In the genomic region with DNA sequence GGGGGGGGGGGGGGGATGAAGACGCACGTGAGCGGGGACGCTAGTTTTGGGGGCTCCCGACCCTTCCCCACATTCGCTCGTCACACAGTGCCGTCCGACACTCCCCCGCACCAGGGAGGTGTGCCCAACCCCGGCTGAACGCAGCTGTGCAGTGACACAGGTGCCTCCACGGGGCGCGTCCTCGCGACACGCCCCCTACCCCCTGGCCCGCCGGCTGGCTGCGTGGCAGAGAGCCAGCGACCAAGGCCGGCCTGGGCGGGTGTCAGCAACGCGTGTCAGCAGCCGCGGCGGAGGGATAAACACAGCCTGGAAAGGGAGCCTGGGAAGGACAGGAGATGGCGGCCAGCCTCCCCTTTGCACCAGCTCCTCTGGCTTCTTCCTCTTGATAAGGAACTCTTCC, we compare ENCODE assay signal across 10 mouse cellular contexts. TPM values are rescaled to one million over a fixed set of nuclear protein-coding genes. Genes with fewer than 3 reads are reported as not detected.
A peak's percentile ranks its signal among the peaks of the same experiment; 100 is the strongest.
DNase-seq lines count a peak whose midpoint lies in the region; ATAC-seq and TF ChIP-seq lines count a peak whose summit lies in the region.
"Had no signal": no experiment of that assay in that cellular context is flagged by ENCODE, and none has a peak within 500 bp of the region (broad histone marks: within the 10 kb centered on the region; RNA-seq: fewer than 3 reads in every experiment).

No protein-coding gene starts in this region.

- no peak for TF ChIP-seq POLR2A in limb, embryonic 14.5 days (IDR thresholded peaks at IDR 0.05; ENCODE audit: borderline replicate concordance, extremely low read depth, insufficient read depth, insufficient read length)

- peak overlapping the region; percentile 99 for H3K27ac ChIP-seq in heart, embryonic 13.5 days (replicated peaks)
- no peak overlapping the region for H3K27ac ChIP-seq in limb, embryonic 14.5 days (replicated peaks; ENCODE audit: low read depth, low read length)
- no peak overlapping the region for H3K27ac ChIP-seq in neural tube, embryonic 12.5 days
- H3K27ac ChIP-seq: macrophage had no signal

- peak; percentile 35 for DNase-seq in gastrocnemius, postnatal 10 days
- no peak for DNase-seq in gastrocnemius, adult 18-20 months (ENCODE audit: low spot score)
- DNase-seq in adrenal gland, postnatal 25 days = peak; percentile 73
- peak; percentile 17 for DNase-seq in limb, embryonic 14.5 days (ENCODE audit: low spot score)
- DNase-seq in c-Kit-positive CD71-positive TER-119-positive erythroid progenitor cells, embryonic 14.5 days (ENCODE audit: low spot score) = no peak

- under 1% methylated on average over 30 of the region's 30 CpGs for WGBS in heart, embryonic 13.5 days
- WGBS in limb, embryonic 14.5 days = under 1% methylated on average over 20 of the region's 30 CpGs
- 1% methylated on average over 30 of the region's 30 CpGs for WGBS in neural tube, embryonic 12.5 days

- peak overlapping the region; percentile 99 for H3K9ac ChIP-seq in heart, embryonic 13.5 days
- no peak overlapping the region for H3K9ac ChIP-seq in limb, embryonic 14.5 days (ENCODE audit: low read depth, low read length, severe bottlenecking)
- H3K9ac ChIP-seq in neural tube, embryonic 12.5 days = peak overlapping the region; percentile 65

- no peaks in the 10 kb centered on the region for H3K9me3 ChIP-seq in heart, embryonic 13.5 days
- no peaks in the 10 kb centered on the region for H3K9me3 ChIP-seq in limb, embryonic 14.5 days (ENCODE audit: control insufficient read depth, low read length)
- H3K9me3 ChIP-seq in neural tube, embryonic 12.5 days = no peaks in the 10 kb centered on the region

- H3K36me3 ChIP-seq in heart, embryonic 13.5 days = peaks cover 33% of the 10 kb centered on the region
- H3K36me3 ChIP-seq in limb, embryonic 14.5 days (ENCODE audit: control insufficient read depth, insufficient read depth, low read length) = no peaks in the 10 kb centered on the region
- H3K36me3 ChIP-seq in neural tube, embryonic 12.5 days = no peaks in the 10 kb centered on the region

- H3K4me2 ChIP-seq in heart, embryonic 13.5 days = peak overlapping the region; percentile 87
- H3K4me2 ChIP-seq in limb, embryonic 14.5 days (replicated peaks; ENCODE audit: low read depth, low read length, severe bottlenecking) = peak overlapping the region; percentile 80
- peak overlapping the region; percentile 98 for H3K4me2 ChIP-seq in neural tube, embryonic 12.5 days (replicated peaks)

- H3K4me3 ChIP-seq in heart, embryonic 13.5 days = peak overlapping the region; percentile 90
- H3K4me3 ChIP-seq in limb, embryonic 14.5 days (replicated peaks; ENCODE audit: low read length) = peak overlapping the region; percentile 43
- H3K4me3 ChIP-seq in neural tube, embryonic 12.5 days = peak overlapping the region; percentile 48

- H3K27me3 ChIP-seq in heart, embryonic 13.5 days (replicated peaks) = peaks cover under 1% of the 10 kb centered on the region; the same call in 1 of the 2 replicates
- peaks cover 30% of the 10 kb centered on the region for H3K27me3 ChIP-seq in limb, embryonic 14.5 days (ENCODE audit: control insufficient read depth, insufficient read depth, low read length)
- peaks cover 22% of the 10 kb centered on the region for H3K27me3 ChIP-seq in neural tube, embryonic 12.5 days (replicated peaks)

- no peak for ATAC-seq in heart, embryonic 13.5 days (ENCODE audit: extremely low read depth, insufficient number of reproducible peaks, low FRiP score, low TSS enrichment)
- no peak for ATAC-seq in limb, embryonic 14.5 days (ENCODE audit: low FRiP score, low read depth)
- no peak for ATAC-seq in neural tube, embryonic 12.5 days (ENCODE audit: low FRiP score, low read depth)
- no peak for ATAC-seq in activated CD4-positive, CD25-positive, alpha-beta regulatory T cell, adult 4 months
- ATAC-seq: Patski had no signal

- H3K4me1 ChIP-seq in heart, embryonic 13.5 days = peaks cover 87% of the 10 kb centered on the region
- H3K4me1 ChIP-seq in limb, embryonic 14.5 days (ENCODE audit: control insufficient read depth, insufficient read depth, low read length) = peaks cover 18% of the 10 kb centered on the region
- peaks cover 82% of the 10 kb centered on the region for H3K4me1 ChIP-seq in neural tube, embryonic 12.5 days

RNA-seq across cellular contexts. Expression of a gene that starts 2.9 kb away (rescaled TPM):
- 10 to 100 TPM in 1 of 2 experiments, 1 to 10 TPM in 1; 5.4 to 10.8 TPM for total RNA-seq in gastrocnemius, postnatal 10 days (2021)
- 1 to 10 TPM; 1.1 to 1.5 TPM for total RNA-seq in gastrocnemius, adult 18-20 months (2021)
- total RNA-seq in adrenal gland, postnatal 25 days (2021) = 12.7 and 26.0 TPM in 2 replicates
- polyA plus RNA-seq in heart, embryonic 13.5 days (2015; fragmentation: Nextera tagmentation; extraction: Ambion mirVana) = 24.4 and 26.2 TPM in 2 replicates
- 16.2 and 26.5 TPM in 2 replicates for polyA plus RNA-seq in limb, embryonic 14.5 days (2012; rRNA removed)
- 2.8 and 3.8 TPM in 2 replicates for polyA plus RNA-seq in limb, embryonic 14.5 days (2014; fragmentation: Nextera tagmentation; extraction: Ambion mirVana)
- polyA plus RNA-seq in neural tube, embryonic 12.5 days (2016; fragmentation: Nextera tagmentation; extraction: Ambion mirVana) = 15.1 and 18.6 TPM in 2 replicates
- polyA plus RNA-seq in activated CD4-positive, CD25-positive, alpha-beta regulatory T cell, adult 4 months (2017; shearing (Covaris generic)) = under 1 TPM; 0.16 to 0.24 TPM
- polyA plus RNA-seq: macrophage had no signal

RNA-seq across cellular contexts. Expression of a gene that starts 16.1 kb away (rescaled TPM):
- total RNA-seq in gastrocnemius, postnatal 10 days (2021) = 10 to 100 TPM in 1 of 2 experiments, 1 to 10 TPM in 1; 7.7 to 11.2 TPM
- 1 to 10 TPM; 4.3 to 8.1 TPM for total RNA-seq in gastrocnemius, adult 18-20 months (2021)
- 8.3 and 8.7 TPM in 2 replicates for total RNA-seq in adrenal gland, postnatal 25 days (2021)
- polyA plus RNA-seq in heart, embryonic 13.5 days (2015; fragmentation: Nextera tagmentation; extraction: Ambion mirVana) = 34.0 and 35.0 TPM in 2 replicates
- polyA plus RNA-seq in limb, embryonic 14.5 days (2012; rRNA removed) = 7.3 and 7.4 TPM in 2 replicates
- polyA plus RNA-seq in limb, embryonic 14.5 days (2014; fragmentation: Nextera tagmentation; extraction: Ambion mirVana) = 4.8 and 6.1 TPM in 2 replicates
- polyA plus RNA-seq in neural tube, embryonic 12.5 days (2016; fragmentation: Nextera tagmentation; extraction: Ambion mirVana) = 9.2 and 9.4 TPM in 2 replicates
- polyA plus RNA-seq in activated CD4-positive, CD25-positive, alpha-beta regulatory T cell, adult 4 months (2017; shearing (Covaris generic)) = under 1 TPM in 1 of 2 experiments, not detected in 1; 0.42 TPM
- polyA plus RNA-seq: macrophage had no signal

RNA-seq across cellular contexts. Expression of a gene that starts 43.4 kb away (rescaled TPM):
- under 1 TPM; 0.23 to 0.26 TPM for total RNA-seq in gastrocnemius, postnatal 10 days (2021)
- under 1 TPM; 0.16 to 0.19 TPM for total RNA-seq in gastrocnemius, adult 18-20 months (2021)
- total RNA-seq in adrenal gland, postnatal 25 days (2021) = 0.27 and 1.2 TPM in 2 replicates
- polyA plus RNA-seq in heart, embryonic 13.5 days (2015; fragmentation: Nextera tagmentation; extraction: Ambion mirVana) = 0.87 and 1.4 TPM in 2 replicates
- 1.7 and 2.4 TPM in 2 replicates for polyA plus RNA-seq in limb, embryonic 14.5 days (2012; rRNA removed)
- 0.54 and 1.3 TPM in 2 replicates for polyA plus RNA-seq in limb, embryonic 14.5 days (2014; fragmentation: Nextera tagmentation; extraction: Ambion mirVana)
- polyA plus RNA-seq in neural tube, embryonic 12.5 days (2016; fragmentation: Nextera tagmentation; extraction: Ambion mirVana) = 0.34 and 0.35 TPM in 2 replicates
- polyA plus RNA-seq in activated CD4-positive, CD25-positive, alpha-beta regulatory T cell, adult 4 months (2017; shearing (Covaris generic)) = 1 to 10 TPM; 2.2 to 2.9 TPM

RNA-seq across cellular contexts. Expression of a gene that starts 44.9 kb away (rescaled TPM):
- total RNA-seq in gastrocnemius, postnatal 10 days (2021) = 10 to 100 TPM; 35.9 to 45.5 TPM
- 10 to 100 TPM; 30.4 to 40.3 TPM for total RNA-seq in gastrocnemius, adult 18-20 months (2021)
- 83.6 and 88.2 TPM in 2 replicates for total RNA-seq in adrenal gland, postnatal 25 days (2021)
- 62.0 and 63.4 TPM in 2 replicates for polyA plus RNA-seq in heart, embryonic 13.5 days (2015; fragmentation: Nextera tagmentation; extraction: Ambion mirVana)
- polyA plus RNA-seq in limb, embryonic 14.5 days (2012; rRNA removed) = 45.3 and 58.3 TPM in 2 replicates
- 35.8 and 37.3 TPM in 2 replicates for polyA plus RNA-seq in limb, embryonic 14.5 days (2014; fragmentation: Nextera tagmentation; extraction: Ambion mirVana)
- 45.9 and 52.7 TPM in 2 replicates for polyA plus RNA-seq in neural tube, embryonic 12.5 days (2016; fragmentation: Nextera tagmentation; extraction: Ambion mirVana)
- 10 to 100 TPM; 15.3 to 21.6 TPM for polyA plus RNA-seq in activated CD4-positive, CD25-positive, alpha-beta regulatory T cell, adult 4 months (2017; shearing (Covaris generic))

Comparison
In these comparisons a context has a peak if more than half of its experiments do, and no peak if none do; other contexts are left out.
1. DNase-seq: peak in gastrocnemius, postnatal 10 days (single experiment), adrenal gland, postnatal 25 days (single experiment) and limb, embryonic 14.5 days (single experiment); none in gastrocnemius, adult 18-20 months (single experiment) and c-Kit-positive CD71-positive TER-119-positive erythroid progenitor cells, embryonic 14.5 days (single experiment).
2. Peak in every context shown above with its lines, with median percentiles within 50 percentile points of each other: H3K4me2 ChIP-seq and H3K4me3 ChIP-seq.